Mouse (Mus musculus) adipocyte (in vitro differentiated cells): ENCODE measurements at regions not wholly inside any gene's neighbourhood (a gene's known extent, or its start where the extent isn't known, plus 50 kb on each side); places are given as distances from the start of the nearest gene placed in this dataset.
A peak's percentile ranks its signal among the peaks of the same experiment; 100 is the strongest.

Source experiments
- DNase-seq: peaks from one replicate; pipeline ENCODE4 v3.0.0-alpha.2; 2016; ENCODE audit warnings: low spot score

DNA sequence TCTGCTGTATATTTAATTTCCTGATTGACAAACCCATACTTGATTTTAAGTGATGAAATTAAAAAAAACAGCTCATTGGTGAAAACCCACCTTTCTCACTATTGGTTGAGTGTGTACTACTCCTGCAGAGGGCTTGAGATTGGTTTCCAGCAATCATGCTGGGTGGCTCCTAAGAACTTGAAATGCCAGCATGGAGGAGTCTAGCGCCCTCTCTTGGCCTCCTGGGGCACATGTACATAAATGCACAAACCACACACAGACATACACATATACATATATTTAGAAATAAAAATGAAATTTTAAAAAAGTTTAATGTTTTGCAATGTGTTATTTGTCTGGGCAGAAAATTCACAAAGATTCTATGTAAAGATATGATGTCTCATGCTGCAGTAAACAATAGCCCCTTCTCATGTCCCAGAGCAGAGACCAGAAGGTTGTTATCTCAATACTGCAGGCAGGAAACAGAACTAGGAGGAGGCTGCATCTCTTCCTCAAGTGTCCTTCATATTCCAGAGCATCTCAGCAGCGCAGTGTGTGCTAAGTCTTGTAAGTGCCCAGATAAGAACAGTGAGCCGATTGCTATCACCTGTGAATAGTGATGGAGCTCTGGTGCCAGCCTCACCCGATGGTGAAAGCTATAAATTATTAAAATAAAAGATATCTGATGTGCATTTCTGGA is 108.4 kb upstream of the Fbxo11 start:
- DNase-seq, result no peak

DNA sequence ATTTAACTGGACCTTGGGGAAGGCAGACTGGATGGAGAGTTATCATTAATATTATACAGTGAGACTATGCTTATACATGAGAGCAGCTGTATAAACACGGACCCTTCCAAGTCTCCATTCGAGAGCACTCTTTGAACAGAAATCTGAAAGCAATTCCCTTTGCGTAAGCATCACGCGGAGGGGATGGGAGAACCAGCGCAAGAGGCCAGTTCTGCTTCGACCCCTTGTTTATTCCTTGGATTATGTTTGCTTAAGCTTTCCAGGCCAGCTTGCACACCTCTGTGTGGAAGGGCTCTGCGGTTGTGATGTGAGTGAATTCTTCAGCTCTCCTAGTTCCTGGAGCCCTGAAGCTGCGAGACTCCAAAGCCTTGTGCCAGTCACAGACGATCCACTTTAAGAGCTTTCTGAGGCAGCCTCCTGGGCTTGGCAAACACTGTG is 109.2 kb upstream of the Fbxo11 start:
- no peak for DNase-seq

DNA sequence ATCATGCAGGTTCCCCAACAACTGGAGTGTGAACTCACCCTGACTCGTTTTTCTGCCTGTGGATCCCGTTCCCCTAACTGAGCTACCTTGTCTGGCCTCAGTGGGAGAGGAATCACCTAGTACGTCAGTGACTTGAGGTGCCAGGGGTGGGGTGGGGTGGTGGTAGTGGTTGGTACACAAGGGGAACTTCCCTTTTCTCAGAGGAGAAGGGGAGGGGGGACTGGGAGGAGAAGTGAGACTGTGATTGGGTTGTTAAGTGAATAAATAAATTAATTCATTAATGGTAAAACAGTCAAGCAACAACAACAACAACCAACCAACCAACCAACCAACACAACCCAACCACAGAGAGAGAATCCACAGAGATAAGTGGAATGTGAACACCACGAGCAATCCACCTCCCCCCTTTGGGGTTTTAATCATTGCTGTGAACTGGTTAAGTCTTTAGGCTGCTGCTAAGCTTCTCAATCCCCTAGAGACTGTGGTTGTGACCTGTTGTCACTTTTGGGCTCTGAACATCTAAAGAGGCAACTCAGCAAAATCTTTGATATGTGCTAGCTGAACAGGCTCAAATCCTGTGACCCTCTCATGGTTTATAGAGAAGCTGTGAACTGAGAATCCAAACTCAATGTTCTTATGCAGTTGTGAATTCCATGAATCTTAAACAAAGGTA is 111.0 kb upstream of the Fbxo11 start:
- DNase-seq, result no peak

DNA sequence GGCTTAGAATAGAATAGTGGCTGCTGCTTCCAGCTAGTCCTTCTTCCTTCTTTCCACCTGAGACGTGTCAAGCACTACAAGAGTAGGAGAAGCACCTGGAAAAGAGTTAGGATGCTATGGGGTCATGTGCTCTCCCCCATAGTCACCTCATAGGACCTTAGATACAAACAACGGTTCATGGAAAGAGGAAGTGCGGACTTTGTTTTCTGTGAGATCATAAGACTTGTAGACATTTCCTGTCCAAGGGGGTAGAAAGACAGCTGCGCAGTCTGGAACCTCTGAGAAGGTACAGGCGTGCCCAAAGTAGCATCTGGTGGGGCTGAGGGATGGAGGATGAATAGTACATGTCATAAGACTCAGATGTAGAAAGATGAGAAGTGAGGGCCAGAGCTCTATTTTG is 125.6 kb upstream of the Fbxo11 start:
- DNase-seq, result no peak

DNA sequence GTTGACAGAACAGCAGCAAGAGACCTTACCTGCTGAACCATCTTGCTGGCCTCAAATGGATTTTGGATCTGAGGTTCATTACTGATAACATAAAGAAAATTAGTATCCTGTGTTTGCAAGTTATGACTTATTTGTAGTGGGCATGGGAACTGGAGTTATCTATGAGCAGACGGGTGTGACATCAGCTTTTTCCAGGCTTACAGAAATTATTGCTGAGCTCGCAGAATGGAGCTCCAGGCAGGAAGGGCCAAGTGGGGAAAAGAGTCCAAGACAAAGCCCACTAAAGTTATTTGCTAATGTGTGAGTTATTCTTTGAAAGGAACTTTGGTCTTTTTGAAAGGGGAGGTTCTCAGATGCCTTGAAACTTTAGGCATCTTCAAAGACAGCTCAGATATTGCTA is 126.4 kb upstream of the Fbxo11 start:
- DNase-seq, result no peak

DNA sequence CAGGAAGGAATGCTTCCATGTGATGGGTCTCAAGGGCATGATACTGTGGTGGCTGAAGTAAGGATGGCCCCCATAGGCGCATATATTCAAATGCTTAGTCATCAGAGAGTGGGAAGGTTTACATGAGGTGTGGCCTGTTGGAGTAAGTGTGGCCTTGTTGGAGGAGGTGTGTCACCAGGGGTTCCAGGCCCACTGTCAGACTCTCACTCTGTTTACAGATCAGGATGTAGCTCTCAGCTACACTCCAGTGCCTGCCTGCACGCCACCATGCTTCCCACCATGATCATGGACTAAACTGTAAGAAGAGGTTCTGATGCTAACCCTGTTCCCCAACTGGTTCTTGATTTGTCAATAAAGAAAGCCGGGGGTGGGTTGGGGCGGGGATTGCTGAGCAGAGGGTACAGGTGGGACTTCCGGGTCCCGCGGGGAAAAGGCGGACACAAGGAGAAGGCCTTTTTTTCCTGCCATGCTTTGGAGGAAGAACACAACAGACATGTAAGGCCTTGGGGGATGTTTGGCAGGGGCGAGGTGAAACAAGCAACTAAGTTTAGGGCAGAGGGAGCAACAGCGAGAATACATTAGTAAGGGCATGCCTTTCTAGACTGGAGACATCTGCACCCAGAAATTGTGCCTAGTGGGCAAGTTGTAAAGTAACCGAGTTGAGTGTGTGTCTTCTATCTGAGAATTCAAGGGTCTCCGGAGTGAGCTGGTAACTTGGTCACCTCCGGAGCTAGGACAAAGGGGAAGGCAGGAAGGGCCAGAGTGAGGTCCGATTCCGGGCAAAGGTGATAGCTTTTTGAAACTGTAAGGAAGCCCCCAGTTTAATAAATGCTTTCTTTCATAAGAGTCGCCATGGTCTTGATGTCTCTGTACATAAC is 127.1 kb upstream of the Fbxo11 start:
- DNase-seq, result no peak

DNA sequence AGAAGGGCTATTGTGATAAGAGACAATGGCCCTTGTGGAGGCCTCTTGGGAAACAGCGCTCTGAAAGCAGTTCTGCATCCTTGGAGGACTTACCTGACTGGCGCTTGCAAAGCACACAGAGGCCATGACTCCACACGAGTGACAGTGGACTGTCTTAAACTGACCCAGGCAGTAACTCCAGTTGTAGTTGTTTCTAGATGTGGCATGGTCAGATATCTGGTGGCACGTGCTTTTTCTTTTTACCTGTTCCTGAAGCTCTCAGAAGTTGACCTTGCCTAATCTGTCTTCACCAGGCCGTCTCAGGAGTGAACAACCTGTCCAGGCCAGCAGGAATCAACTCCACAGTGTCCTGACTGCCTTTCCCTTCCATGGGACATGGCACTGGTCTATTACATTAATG is 129.6 kb upstream of the Fbxo11 start:
- no peak for DNase-seq

DNA sequence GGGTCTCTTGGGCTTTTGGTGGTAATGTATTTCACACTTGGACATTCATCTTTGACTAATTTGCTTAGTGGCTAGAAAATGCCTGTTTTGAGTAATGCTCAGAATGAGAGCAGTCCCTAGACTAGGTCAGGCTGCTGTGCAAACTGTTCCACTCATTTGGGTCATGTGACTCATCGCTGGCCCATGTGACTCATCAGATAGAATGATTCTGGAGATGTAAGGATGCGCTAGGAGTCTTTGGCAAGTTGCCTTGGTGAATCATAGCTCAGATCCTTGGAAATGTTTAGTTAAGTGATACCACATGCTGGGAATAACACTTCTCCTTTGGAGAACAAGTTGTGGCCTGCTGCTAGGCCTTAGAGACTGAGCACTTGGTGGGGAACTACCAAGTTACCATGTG is 130.2 kb upstream of the Fbxo11 start:
- DNase-seq, result peak; percentile 74

DNA sequence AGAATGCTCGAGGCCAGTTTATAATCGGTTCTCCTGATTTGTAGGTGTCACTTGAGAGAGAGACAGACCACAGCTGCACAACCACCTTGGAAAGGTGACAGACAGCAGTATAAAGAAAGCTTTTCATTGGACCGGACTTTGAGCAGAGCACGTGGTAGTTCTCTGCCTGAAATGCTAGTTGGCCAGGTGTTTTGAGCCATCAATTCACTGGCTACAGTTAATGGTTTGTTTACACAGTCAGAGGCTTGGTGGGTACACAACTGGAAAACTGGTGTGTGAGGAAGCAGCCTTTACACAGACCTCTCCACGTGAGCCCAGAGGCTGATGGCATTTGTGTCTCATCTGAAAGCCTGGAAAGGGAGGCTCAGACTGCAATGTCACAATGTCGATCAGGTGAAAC is 130.8 kb upstream of the Fbxo11 start:
- DNase-seq, result no peak

DNA sequence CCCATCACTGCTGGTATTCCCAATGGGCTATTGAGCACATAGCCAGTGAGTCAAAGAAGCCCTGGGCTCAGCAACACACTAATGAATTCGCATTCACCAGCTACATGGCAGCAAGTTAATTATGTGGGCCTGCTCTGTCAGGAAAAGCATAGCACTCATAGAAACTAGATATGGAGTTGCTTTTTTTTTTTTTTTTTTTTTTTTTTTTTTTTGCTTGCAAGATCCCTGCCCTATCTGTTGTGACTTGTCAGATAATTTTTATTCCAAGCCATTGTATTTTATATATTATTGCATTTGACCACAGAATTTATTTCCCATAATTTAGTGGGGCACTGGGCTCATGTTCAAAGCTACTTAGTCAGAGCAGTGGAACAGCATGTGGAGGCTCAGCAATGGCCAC is 131.2 kb upstream of the Fbxo11 start:
- no peak for DNase-seq

DNA sequence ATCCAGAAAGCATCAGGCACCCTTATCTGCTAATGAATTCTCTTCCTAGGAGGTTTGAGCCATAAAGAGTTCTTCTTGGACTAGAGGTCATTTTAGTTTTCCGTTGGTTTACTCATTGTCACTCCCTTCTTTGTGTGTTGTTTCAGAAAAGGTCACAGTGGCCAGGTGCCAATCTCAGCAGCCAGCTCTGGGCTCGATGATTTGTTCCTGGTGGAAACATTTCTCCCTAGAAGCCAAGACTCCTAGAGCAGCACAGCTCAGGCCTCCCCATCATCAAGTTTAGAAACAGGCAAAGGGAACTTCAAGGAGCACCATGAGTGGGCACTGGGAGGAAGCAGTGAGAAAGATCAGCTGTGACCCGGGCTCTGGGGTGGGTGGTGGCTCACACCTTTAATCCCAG is 132.3 kb upstream of the Fbxo11 start:
- peak; percentile 54 for DNase-seq

DNA sequence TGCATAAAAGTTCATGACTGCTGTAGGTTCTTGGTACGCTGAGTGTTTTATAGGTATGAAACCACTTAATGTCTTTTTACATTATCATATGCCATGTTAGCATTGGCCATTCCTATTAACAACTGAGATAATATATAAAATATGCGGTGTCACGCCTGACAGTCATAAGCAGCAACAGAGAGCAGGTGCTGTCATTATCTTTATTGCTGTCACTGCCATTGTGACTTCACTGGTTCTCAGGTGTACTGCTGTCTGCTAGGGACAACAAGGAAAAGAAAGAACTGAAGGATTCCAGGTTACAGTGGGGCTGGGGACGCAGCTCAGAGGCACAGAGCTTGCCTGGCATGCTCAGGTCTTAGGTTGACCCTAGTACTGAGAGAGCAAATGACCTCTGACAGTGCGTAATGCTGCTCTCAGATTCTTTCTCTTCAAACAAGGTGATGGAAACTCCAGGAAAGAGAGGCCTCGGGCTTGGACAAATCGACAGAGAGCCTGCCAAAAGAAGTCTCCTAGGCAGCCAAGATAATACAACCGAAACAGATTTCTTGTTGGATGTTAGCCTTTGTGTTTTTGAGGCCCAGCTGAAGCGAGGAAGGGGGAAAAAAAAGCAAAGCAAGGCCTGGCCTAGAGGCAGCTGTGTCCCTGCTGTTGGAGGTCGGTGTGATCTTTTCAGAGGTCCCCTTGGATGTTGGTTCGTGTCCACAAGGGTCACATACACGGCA is 136.3 kb upstream of the Fbxo11 start:
- no peak for DNase-seq

DNA sequence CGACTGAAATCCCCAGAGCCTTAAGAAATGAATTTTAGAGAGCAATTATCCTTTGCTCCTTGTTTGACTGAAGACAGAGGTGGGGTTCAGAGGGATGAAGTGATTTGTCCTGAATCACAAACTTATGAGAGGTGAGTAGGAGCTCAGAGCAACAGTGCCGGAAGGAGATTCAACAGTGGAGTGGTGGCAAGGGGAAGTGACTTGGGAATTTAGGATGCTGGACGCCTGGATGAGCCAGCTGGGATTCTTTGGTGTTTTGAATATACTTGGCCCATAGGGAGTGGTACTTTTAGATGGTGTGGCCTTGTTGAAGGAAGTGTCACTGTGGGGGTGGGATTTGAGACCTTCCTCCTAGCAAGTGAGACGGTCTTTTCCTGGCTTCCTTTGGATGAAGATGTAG is 137.1 kb upstream of the Fbxo11 start:
- DNase-seq, result no peak

DNA sequence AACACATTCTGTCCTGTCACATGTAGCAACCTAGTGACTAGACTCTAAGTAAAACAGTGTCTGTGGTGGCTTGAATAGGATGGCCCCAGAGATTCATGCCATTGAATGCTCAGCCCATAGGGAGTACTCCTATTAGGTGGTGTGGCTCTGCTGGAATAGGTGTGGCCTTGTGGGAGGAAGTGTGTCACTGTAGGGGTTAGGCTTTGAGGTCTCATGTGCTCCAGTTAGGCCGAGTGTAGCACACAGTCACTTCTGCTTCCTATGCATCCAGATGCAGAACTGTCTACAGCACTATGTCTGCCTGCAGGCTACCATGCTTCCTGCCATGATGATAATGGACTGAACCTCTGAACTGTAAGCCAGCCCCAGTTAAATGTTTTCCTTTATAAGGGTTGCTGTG is 144.5 kb upstream of the Fbxo11 start:
- no peak for DNase-seq

DNA sequence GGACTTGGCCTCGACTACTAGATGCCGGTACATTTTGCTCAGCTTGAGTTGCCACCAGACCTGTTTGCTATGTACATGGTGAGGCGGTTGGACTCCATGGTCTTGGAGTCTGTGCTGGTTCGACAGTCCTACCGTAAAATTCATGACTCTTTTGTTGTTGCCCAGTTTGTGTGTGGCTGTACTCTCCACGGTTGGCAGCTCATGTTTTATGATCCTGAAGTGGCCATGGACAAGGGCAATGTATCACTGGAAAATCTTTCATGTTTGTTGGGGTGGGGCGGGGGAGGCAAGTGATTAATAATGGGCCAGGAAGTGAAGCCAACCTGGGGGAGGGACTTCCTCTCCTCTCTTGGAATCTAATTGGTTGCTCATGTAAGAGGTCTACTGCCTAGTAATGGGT is 147.0 kb upstream of the Fbxo11 start:
- no peak for DNase-seq

DNA sequence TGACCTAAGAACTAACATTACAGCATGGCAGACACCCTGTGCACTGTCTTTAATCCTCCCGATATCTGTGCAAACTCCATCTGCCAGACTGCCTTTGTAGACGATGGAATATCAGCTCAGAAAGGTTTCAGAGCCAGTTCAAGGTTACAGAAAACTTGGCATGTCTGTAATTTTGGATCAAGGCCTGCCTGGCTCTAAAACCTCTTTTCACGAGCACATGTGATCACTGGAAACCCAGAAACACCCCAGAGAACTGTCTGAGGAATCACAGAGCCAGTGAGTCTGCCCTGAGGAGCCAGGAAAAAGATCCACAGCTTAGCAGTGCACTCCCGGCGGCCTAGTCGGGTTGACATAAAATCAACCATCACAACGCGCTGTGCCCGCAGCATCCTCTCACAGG is 149.7 kb upstream of the Fbxo11 start:
- peak; percentile 33 for DNase-seq

DNA sequence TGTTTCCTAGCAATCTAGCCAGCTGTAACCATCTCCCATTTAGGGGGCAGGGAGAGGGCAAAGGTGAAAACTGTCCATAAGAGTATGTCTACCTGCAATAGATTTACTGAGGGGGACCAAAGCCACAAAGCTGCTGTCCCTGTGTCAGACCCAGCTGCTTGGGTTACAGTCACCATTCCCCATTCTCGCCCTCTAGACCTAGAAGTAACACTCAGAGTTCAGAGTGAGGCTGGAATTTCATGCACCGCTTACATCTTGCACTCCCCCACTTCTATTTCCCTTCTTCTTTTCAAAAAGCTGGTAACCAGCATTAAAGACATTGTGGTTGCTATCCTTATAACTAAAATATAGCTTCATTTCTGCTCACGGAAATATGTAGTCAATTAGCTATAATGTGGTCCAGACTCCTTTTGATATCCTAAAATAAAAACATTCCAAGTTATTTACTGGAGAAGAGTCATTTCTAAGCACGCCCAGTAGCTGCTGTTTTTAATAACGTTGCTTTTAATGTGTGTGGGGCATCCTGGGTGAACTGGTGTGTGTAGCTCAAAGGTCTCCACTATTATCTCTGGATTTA is 157.4 kb upstream of the Fbxo11 start:
- no peak for DNase-seq

DNA sequence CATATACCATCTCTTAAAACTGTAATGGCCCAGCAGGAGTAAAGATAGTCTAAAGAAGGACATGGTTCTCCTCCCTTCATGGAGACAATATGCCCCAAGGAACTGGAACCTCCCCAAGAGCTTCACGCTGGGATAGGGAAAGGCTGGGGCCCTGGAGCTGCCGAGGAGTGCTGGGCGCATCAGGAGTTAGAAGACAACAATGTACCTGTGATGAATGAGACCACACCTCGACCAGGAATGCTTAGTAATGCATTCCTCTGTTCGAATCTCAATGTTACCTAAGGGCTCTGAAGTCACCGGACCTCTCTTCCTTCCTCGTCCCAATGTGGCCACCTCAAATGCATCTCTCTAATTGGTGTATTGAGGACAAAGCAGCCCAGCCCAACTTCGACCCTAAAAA is 175.4 kb upstream of the Fbxo11 start:
- DNase-seq, result no peak

DNA sequence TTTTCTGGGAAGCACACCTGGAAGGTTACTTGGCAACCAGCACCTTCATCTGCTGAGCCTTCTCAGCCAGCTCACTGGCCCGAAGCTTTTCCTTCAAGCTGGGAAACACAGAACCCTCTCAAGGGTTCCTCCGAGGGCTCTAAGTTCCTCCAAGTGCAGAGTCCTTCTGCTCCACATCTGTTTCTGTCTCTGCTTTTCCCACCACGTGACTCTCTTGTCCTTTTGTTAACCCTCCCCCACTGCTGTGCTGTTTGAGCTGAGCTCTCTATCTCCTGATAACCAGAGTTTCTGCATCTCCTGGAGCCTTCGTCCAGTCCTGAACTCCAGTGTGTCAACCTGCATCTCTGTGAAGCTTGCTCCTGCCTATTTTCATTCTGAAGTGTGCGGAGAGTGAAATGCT is 183.5 kb upstream of the Fbxo11 start:
- DNase-seq, result no peak

DNA sequence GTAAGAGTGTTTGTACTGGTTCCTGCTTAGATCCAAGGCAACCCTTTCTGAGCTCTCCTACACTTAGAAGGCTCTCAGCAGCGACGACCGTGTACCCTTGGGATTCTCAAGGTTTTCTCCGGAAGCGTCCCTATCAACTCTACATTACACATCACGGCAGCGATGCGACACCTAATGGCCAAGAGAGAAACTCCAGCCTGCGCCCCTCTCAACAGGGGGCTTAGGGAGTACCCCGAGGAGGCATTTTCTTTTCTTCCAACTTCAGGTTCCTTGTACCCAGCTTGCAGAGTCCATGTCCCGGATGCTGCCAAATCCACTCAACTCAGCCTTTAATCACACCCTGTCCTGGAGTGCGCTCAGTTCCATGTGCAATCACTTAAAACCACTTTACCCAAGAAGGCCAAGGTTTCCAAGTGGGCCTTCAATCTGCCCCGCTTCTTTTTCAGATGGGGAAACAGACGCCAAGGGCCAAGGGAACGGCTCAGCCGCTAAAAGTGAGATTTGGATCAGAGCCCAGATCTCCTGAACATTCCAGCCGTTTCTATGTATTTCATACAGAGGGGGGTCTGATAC is 186.9 kb upstream of the Fbxo11 start:
- peak; percentile 52 for DNase-seq

DNA sequence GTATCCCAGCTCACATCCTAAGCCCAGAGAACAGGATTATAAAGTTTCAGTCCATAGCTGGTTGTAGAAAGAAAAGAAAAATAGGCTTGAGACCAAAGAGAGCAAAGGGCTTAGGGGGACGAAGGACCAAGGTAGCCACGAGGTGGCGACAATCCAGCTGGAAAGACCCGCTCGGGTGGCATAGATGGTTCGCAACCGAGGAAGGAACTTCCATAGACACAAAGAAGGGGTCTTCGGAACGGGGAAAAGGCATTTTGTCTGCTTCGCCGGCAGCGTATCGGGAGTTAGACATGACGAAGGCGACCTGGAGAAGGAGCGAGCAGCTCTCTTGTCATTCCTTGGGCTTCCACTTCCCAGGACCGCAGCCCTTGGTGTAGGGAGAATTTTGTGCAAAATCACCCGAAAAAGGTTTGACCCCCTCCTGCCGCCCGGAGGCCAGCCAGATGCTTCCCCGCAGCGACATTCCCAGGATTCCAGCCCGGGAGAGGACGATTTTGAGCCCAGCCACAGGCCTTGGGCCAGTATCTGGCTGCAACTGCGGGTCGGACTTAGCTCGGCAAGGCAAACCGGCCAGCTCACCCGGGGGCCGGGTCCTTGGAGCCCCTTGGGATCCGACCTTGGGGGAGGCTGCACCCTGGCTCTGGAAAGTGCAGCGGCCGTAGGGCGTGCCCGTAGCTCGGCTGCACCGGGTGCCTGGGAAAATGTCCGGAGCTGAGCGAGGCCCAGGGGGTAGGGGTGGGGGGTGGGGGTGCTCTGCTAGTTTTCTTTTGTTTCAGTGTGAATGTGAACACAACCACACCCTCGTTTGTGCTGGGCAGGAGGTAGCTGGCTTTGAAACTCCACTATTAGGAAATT is 184.5 kb upstream of the Foxn2 start:
- peak; percentile 91 for DNase-seq
